Mouse (Mus musculus): Measurements from ENCODE around the gene Carm1.

- TF ChIP-seq CTCF (IDR thresholded peaks at IDR 0.05; ENCODE audit: borderline replicate concordance, control insufficient read depth, extremely low read depth, insufficient read depth, low read length, poor library complexity) (no peak), POLR2A (IDR thresholded peaks at IDR 0.05; ENCODE audit: control insufficient read depth, extremely low read depth, insufficient read depth, low read length, poor library complexity) (no peak)
Observed at GRCm38 (mm10) chr9:21565004-21565586, 18.4 kb downstream of the Carm1 start.

Measured in thymus, adult 2 months (tissue).